Mouse (Mus musculus) monocyte, adult 5-6 weeks (primary cell): Measurements from ENCODE around the gene Cc2d1a. TPM values are rescaled to one million over a fixed set of nuclear protein-coding genes. Genes with fewer than 3 reads are reported as not detected.
A peak's percentile ranks its signal among the peaks of the same experiment; 100 is the strongest.

Experiments
- ATAC-seq: fragments of 153-309, 156-312 bp; replicated peaks from 2 replicates; pipeline ENCODE4 v1.8.0; 2017; ENCODE audit warnings: mild to moderate bottlenecking; ENCODE audit not compliant: low TSS enrichment, insufficient number of reproducible peaks, severe bottlenecking, poor library complexity, low FRiP score
- total RNA-seq: library from RNA; stranded (forward); fragments of 200-1000, 200-491, 200-594 nt; gene quantifications from 3 replicates; pipeline ENCODE4 v1.2.3, GENCODE M21; 2017

Gene Cc2d1a
- total RNA-seq = 8.7 to 18.5 TPM (median 16.1 TPM) in 3 replicates

DNA sequence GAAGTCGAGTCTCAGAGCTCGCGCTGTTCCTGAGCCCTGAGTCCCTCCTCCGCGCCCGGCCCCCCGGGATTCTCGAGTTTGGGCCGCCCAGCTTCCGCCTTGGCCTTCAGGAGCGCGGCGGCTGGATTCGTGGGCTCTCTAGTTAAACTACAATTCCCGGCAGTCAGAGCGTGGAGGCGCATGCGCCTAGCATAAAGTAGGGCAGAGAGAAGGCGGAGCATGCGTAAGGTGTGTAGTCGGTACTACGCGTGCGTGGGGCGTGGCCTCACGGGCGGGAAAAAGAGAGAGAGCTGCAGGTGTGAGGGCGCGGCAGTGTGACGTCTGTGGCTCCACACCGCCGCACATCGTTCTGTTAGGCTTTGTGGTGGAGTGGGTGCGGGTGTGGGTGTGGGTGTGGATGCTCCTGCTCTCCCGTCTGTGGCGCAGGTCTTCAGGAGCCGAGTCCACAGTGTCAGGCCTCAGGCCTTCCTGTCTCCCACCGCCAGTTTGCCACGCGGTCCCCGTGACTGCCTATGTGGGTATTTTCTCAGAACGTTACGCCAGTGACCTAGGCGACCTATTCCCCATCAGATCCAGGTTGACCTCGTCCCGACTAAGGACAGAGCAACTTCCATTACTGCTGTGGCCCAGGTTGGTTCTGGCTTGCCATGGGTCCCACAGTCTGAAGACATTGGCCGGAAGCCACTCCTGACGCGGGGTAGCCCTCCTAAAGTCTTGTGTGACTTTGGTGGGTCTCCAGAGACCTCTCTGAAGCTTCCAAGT is at the start of gene Cc2d1a, which contains the start of gene 4930432K21Rik:
Gene Cc2d1a, minus strand, starts transcription at position 168 of the 762 bp plus-strand sequence.
Gene 4930432K21Rik, plus strand, starts transcription at position 257 of the 762 bp plus-strand sequence.
- peak; percentile 93 for ATAC-seq

DNA sequence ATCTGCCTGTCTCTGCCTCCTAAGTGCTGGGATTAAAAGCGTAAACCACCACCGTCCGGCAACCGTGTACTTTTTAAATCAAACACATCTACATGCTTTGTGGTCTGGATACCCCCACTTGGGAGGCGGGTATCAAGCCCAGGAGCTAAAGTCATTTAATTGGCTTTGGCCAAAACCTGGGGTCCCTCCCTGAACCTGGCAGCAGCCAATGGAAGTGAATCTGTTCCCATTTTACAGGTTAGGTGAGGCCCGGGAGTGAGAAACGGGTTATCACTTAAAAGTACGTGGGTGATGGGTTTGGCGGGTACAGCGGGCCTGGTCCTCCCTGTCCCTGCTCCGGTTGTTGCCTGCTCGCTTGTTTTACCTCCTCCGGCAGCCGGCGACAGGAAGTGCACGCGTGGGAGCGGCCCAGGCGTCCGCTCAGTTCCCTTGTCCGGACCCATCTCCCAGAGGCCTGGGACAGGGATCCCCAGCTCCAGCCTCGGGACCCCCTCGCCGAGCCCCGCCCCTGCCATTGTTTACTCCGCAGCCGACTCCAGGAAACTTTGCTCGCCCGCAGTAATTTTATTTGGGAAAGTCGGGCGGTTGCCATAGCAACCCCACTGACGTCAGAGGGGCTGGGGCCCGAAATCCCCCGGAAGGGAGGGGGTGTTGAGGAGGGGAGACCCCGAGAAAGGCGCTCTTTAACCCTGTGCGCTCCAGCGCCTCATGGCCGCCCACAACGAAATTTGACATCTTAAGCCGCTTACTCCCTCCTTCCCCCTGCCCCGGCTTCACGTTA is 49.6 kb upstream of the Cc2d1a start:
- peak; percentile 10; the same call in 1 of the 2 replicates for ATAC-seq

DNA sequence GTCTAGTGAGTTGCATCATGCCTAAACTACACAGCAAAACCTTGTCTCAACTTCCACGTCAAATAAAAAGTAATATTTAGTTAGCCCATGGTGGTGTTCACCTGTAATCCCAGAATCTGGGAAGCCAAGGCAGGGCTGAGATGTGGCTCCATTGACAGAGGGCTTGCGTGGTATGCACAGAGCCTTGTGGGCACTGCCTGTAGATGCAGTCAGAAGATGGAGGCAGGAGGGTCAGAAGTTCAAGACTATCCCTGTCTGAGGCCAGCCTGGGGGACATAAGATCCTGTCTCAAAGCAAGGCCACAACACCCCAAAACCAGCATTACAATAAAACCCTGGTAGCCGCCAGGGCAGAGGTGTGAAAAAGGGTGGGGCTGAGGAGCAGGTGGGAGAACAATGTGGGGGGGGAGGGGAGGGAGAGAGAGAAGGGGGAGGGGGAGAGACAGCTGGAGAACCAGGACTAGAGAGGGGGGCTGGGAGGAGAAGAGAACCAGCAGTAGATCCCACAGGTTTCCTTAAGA is 46.5 kb upstream of the Cc2d1a start:
- no peak for ATAC-seq

DNA sequence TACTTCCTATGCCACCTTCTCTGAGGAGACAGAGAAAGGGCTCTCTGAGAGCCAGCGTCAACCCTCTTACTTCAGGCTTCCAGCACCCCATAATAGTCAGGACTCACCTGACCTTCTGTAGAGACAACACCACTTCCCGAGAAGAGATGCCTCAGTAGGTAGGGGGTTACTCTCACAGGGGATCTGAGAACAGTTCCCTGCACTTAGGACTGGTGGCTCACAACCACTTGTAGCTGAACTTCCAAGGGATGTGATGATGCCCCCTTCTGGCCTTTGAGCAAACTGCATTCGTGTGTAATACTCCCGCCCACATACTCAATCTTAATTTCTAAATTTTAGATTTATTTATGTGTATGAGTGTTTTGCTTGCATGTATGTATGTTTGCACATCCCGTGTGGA is 45.8 kb upstream of the Cc2d1a start:
- ATAC-seq = no peak

DNA sequence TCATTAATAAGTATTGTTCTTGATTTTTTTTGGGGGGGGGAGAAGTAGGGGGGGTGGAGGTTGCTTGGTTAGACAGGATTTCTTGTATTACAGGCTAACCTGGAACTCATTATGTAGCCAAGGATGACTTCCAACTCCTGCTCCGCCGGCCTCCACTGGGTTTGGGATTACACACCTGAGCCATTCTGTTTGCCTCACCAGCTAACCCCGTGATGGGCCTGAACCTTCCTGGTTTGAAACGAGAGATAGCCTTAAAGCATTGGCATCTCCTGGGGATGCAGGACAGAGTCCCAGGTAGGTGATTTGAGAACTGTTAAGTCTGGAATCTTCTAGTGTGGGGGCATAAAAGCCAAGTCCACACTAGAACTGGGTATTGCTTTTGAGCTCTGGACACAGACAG is 45.4 kb upstream of the Cc2d1a start:
- ATAC-seq = no peak

DNA sequence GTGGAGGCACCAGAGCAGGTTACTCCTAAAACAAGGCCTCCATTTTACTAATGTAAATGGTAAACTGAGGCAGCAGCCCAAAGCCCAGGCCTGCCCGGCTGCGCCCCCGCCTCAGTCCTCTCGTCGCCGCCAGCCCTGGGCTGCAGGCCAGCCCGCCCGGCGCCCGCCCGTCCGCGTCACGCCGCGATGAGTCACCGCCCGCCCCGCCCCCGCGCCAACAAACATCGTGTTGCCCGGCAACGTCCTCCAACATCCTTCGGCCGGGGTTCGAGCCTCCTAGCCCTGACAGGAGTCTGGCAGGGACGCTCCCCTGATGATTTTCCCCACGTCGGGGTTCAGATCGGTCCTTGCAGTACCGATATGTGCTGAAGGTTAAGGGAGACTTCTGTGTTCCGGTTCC is 44.8 kb upstream of the Cc2d1a start:
- peak; percentile 34 for ATAC-seq

DNA sequence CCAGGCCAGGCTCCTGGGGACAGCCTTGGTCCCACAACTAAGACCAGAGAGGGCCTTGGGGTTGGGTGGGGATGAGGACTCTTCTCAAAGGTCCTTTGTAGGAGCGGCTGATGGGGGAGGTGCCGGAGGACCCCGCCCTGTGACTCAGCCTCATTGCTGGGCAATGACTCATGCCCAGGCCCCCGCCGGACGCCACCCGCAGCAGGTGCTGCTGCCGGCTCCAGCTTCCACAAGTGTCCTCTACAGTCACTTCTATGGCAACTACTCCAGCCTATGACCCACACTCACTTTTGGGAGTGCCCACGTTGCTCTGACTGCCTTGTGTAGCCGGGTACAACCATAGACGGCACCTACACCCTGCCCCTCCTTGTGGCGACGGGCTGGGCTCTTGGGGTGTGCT is 44.3 kb upstream of the Cc2d1a start:
- ATAC-seq = peak; percentile 78

DNA sequence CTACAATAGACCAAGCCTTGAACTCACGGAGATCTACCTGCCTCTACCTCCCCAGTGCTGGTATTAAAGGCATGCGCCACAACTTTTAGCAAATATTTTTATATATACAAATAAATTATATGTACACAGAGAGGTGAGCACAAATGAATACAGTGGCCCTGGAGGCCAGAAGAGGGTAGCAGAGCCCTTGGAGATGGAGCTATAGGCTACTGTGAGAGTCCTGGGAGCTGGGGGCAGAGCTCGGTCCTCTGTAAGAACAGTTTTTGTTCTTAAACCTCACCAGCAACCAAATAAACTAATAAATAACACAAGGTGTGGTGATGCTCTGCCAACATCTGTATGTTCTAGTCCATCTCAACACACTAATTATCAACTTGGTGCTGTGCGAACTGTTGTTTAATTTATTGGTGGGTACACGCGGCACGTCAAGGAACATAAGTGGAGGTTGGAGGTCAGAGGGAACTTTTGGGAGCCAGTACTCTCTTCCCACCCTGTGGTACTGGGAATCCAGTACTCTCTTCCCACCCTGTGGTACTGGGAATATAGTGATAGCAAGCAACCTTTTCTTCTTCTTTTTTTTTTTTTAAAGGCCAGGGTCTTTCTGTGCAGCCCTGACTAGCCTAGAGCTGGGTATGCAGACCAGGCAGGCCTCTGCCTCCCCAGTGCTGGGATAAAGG is 42.6 kb upstream of the Cc2d1a start:
- no peak for ATAC-seq

DNA sequence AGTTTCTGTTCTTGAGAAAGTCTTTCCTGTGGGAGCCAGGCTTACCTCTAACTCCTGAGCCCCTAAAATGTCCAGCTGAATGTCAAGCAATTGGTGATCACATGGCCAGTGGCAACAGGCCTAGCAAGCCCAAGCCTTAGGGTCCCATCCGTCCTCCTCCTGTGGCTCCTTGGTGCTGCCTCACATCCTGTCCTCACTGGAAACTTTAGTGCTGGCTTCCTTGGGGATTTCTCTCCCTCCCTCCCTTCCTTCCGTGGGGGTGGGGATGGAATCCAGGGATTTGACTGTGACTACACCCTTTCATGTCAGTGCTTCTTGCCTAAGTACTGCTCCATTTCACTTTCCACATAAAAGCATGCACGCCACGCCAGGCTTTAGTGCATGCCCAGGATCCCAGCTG is 41.9 kb upstream of the Cc2d1a start:
- no peak for ATAC-seq

DNA sequence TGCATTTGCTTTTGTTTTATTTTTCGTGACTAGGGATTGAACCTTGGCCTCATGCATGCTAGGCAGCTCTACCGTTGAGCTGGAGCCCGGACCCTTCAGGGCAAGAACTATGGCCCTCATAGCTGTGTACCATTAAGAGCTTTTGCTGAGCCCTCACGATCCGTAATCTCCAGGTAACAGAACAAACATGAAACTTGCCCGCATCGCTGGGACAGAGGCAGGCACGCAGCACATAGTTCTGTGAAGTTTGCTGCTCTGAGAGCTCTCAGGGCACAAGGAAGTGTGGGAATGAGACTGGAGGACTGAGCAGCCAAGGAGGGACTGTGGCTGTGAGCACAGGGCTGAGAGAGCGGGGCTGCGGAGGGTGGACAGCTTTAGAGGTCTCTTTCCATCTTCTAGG is 40.9 kb upstream of the Cc2d1a start:
- ATAC-seq = no peak

DNA sequence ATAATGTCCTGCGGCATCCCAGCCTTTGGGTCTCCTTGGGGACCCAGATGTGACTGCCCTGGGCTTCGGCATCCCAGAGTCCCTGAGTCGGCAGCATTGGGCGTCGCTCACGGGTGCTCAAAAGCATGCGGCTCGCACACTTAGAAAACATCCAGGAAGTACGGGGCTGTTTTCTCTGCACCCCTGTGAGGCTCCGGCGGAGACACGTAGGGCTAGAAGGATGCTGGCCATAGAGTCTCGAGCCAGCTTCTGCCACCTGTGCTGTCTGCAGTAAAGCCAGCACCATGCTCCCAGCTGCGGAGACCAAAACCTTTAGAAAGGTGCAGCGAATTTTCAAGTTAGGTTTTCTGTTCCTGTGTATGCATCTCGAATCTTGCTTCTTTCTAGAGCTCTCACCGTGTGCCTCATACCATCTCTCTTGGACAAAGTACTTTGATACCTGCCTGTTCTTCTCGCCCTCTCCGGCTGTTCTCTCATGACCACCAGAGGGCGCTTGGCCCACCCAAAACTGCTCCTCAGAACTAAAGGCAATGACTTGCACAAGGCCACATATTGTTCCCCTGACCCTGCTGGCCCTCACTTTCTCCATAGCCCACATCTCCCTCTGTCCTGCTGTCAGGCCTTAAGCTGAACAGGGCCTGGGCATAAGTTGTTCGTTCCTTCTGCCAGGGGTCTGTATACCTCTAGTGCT is 39.5 kb upstream of the Cc2d1a start:
- 0 out of 2 replicates have a peak, but pooled peaks have one; percentile 12 for ATAC-seq

DNA sequence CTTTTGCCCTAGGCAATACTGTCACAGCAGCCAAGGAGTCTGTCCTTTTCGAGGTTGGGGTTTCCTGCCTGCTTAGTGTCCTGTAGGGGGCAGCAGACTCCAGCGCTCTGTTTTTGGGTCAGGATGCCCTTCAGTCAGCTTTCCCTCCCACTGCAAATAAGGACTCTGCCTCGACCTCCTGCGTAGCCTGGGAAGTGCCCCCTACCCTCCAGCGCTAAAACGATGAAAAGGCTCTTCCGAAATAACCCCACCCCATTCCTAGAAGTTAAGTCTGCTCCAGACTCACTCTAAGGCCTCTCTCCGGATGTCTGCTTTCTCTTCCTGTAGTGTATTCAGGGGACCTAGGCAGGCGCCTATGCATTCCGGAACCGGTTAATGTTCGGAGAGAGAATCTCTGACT is 38.8 kb upstream of the Cc2d1a start:
- ATAC-seq = peak; percentile 75

DNA sequence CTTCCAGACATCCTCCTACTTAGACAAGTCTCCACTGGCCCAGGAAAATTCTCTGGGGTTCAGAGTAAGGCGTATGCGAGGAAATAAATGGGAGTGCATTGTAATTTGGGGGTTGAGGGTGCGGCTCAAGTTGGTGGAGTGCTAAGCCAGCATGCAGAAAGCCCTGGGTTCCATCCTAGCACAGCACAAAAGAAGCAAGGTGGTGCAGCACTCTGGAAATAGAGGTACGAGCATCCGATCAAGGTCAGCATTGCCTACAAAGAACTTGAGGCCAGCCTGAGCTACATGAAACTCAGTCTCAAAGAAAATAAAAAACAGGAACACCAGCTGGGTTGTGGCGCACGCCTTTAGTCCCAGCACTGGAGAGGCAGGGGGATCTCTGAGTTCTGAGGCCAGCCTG is 37.4 kb upstream of the Cc2d1a start, which contains the start of gene Nanos3:
Gene Nanos3, minus strand, starts transcription at position 101 of the 400 bp plus-strand sequence.
- ATAC-seq = no peak

DNA sequence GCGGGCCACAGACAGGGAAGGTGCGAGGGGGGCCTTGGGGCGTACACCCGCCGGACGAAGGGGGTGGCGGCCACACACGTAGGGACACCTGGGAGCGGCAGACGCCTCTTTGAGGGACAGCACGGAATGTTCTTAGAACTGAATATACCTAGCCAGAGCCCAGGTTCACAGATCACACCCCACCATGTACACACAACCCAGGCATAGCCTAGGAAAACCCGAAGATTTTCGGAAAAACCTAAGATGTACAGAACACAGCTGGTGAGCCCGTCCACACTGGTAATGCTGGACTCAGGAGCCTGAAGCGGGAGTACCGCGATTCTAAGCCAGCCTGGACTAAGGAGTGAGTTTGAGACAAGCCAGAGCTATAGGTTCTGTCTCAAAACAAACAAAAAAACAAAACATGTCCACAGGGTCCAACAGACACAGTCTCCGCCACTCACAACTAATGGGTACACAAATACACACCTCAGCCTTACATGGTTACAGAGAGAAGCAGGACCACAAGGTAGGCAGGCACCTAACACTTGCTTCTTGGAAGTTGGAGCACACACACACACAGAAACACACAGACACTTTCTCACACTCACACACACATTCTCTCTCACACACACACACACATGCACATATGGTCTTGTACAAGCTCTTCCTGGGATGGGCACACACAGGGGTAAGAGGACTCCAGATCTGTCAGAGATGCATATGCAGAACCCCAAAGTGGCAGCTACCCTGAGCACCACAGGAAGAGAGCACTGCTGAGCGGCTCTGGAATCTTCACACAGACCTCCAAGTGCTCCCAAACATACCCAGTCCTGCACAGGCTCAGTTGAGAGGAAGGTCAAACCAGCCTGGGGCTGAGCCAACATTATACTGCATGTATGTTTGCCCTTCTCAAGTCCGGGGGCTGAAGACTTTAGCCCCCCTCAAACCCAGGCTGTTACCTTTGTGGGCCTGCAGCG is 36.6 kb upstream of the Cc2d1a start:
- ATAC-seq = no peak

DNA sequence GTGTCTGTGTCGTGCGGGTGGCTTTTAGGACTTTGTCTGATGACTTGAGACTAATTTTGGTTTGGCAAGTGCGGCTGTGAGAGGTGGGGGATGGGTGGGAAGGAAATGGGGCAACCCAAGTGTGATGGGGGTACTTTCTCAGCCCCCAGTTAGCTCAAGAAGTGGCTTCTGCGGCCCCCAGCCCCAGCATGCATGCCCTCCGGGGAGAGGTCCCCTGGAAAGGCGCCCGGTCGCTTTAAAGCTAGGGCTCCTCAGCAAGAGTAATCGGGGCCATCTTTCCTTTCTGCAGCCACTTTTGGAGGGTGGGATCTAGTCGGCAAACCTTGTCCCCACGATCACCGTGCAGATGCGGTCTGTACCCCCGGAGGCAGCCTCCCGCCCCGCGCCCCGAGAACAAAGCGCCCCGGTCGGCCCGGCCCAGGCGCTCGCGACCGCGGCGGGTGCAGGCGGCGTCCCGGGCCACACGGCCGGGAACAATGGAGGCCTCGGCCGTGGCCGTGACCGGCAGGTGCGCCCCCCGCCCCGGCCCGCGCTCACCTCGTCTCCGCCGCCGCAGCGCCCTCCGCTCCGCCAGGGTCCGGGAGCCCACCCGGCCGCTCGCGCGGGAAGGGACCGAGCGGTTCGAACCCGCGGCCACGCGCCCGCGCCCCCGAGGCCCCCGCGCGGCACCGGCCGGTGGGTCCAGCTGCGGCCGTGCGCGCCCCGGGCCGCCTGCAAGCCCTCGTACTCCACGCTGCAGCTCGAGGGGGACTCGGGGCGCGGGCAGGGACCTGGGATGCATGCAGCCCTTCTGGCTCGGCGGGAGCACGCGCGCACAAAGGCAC is 35.7 kb upstream of the Cc2d1a start:
- no peak for ATAC-seq

DNA sequence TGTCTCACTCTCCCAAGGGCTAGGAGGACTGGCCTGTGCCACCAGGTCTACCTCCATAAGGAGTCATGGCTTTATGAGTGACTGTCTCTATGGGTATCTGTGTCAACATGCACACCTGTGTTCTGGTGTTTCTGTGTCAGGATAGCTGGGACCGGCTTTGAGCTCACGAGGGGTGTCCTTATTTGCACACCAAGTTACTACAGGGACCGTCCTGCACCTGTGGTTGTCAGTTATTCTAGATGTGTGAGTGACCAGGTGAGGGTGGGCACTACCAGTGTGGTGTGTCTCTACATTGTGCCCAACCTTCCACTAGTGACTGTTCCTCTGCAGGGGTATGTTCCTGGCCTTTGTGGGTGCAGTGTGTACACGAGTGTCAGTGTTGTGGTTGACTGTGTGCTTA is 35.1 kb upstream of the Cc2d1a start:
- no peak for ATAC-seq
